Mouse (Mus musculus) embryonic stem cell, embryonic (primary cell): ENCODE results near the gene Tango2.

Experiments
- CTCF ChIA-PET, 4 experiments: fragments of 300-600 bp in 2 of 4; fragments of 350-600 bp in 2 of 4; sonication (Branson Sonifier 250); formaldehyde crosslinking; loops; one replicate each; lab custom pipeline; 2022; ENCODE audit warnings: inconsistent platforms in 2 of 4; lab: Charles Lee
- POLR2A ChIA-PET, 4 experiments: fragments of 300-600 bp in 2 of 4; fragments of 350-600 bp in 2 of 4; sonication (Branson Sonifier 250); formaldehyde crosslinking; loops; one replicate each; lab custom pipeline; 2022; ENCODE audit warnings: antibody characterized with exemption in 4 of 4, inconsistent platforms in 1 of 4; lab: Charles Lee

Tango2 gene

GRCm38 (mm10) chr16:18347931-18348600, at the start of gene Tango2, which contains the start of gene Arvcf:
Gene Tango2, minus strand, starts transcription at chr16:18348103.
Gene Arvcf, plus strand, starts transcription at chr16:18348182.
- CTCF ChIA-PET = interaction anchor here (0.5 to 2.6 kb wide), 29 partner anchors 12 to 274 kb away, joined by 3 to 17 read pairs (median 3); partner anchors contain the start of gene Gp1bb (in 1 of the 4)
- POLR2A ChIA-PET = interaction anchor here in 3 of 4 experiments (0.6 to 5.9 kb wide), 31 partner anchors 12 to 464 kb away, joined by 3 to 46 read pairs (median 4); partner anchors contain the start of genes Cdc45 (in 1 of the 3), Cldn5 (in 1 of the 3), Prodh (in 1 of the 3) and Ranbp1 (in 1 of the 3)

GRCm38 (mm10) chr16:18396791-18397621, 49.1 kb upstream of the Tango2 start:
- ChIA-PET POLR2A (interaction anchor here in 2 of 4 experiments (0.6 to 10.4 kb wide), 13 partner anchors 9 to 108 kb away, joined by 3 to 57 read pairs (median 7); partner anchors contain the start of genes Arvcf (in 1 of the 2) and Tango2 (in 1 of the 2)), CTCF (interaction anchor here in 1 of 4 experiments (0.9 to 2.5 kb wide), 3 partner anchors 9 to 50 kb away, joined by 3 to 11 read pairs (median 7); partner anchors contain the start of genes Arvcf and Tango2)

- POLR2A ChIA-PET = interaction anchor here in 3 of 4 experiments (0.7 to 10.4 kb wide), 30 partner anchors 9 to 222 kb away, joined by 3 to 57 read pairs (median 5); partner anchors contain the start of genes Arvcf (in 1 of the 3), Ranbp1 (in 1 of the 3), Tango2 (in 1 of the 3) and Trmt2a (in 1 of the 3)
- CTCF ChIA-PET = interaction anchor here in 1 of 4 experiments (0.9 to 1.6 kb wide), 4 partner anchors 10 to 65 kb away, joined by 3 to 15 read pairs (median 4); no protein-coding TSS in a partner anchor
Observed at GRCm38 (mm10) chr16:18396201-18396600, 48.3 kb upstream of the Tango2 start.

- CTCF ChIA-PET = interaction anchor here in 3 of 4 experiments (0.7 to 1.6 kb wide), 9 partner anchors 9 to 104 kb away, joined by 3 to 15 read pairs (median 4); partner anchors contain the start of genes Arvcf (in 1 of the 3) and Tango2 (in 1 of the 3)
- POLR2A ChIA-PET = interaction anchor here in 3 of 4 experiments (0.6 to 10.4 kb wide), 46 partner anchors 8 to 1095 kb away, joined by 3 to 57 read pairs (median 4); partner anchors contain the start of genes Arvcf (in 2 of the 3), Tango2 (in 2 of the 3), Hira (in 1 of the 3) and Mrpl40 (in 1 of the 3)
Observed at GRCm38 (mm10) chr16:18395620-18396036, 47.7 kb upstream of the Tango2 start.

- CTCF ChIA-PET = interaction anchor here (0.5 to 1.6 kb wide), 10 partner anchors 10 to 226 kb away, joined by 3 to 15 read pairs (median 4); partner anchors contain the start of genes Arvcf (in 1 of the 4) and Tango2 (in 1 of the 4)
- POLR2A ChIA-PET = interaction anchor here in 3 of 4 experiments (0.6 to 10.4 kb wide), 45 partner anchors 8 to 1094 kb away, joined by 3 to 57 read pairs (median 4); partner anchors contain the start of genes Arvcf (in 2 of the 3), Tango2 (in 2 of the 3), Hira (in 1 of the 3) and Mrpl40 (in 1 of the 3)
Observed at GRCm38 (mm10) chr16:18394777-18395619, 47.1 kb upstream of the Tango2 start.

GRCm38 (mm10) chr16:18394056-18394455, 46.2 kb upstream of the Tango2 start:
- ChIA-PET POLR2A (interaction anchor here in 3 of 4 experiments (0.8 to 10.4 kb wide), 18 partner anchors 7 to 90 kb away, joined by 3 to 57 read pairs (median 9); partner anchors contain the start of genes Arvcf (in 2 of the 3) and Tango2 (in 2 of the 3)), CTCF (interaction anchor here in 3 of 4 experiments (0.8 to 2.0 kb wide), 4 partner anchors 46 to 49 kb away, joined by 3 to 9 read pairs (median 5); partner anchors contain the start of genes Arvcf (in 2 of the 3) and Tango2 (in 2 of the 3))

GRCm38 (mm10) chr16:18393595-18393994, 45.7 kb upstream of the Tango2 start:
- ChIA-PET CTCF (interaction anchor here in 3 of 4 experiments (0.8 to 2.0 kb wide), 4 partner anchors 45 to 50 kb away, joined by 3 to 9 read pairs (median 5); partner anchors contain the start of genes Arvcf (in 2 of the 3) and Tango2 (in 2 of the 3)), POLR2A (interaction anchor here in 3 of 4 experiments (0.6 to 10.4 kb wide), 28 partner anchors 8 to 659 kb away, joined by 3 to 57 read pairs (median 7); partner anchors contain the start of genes Arvcf (in 3 of the 3), Tango2 (in 3 of the 3) and Txnrd2 (in 1 of the 3))

GRCm38 (mm10) chr16:18392469-18393426, 44.8 kb upstream of the Tango2 start:
- CTCF ChIA-PET = interaction anchor here (0.5 to 2.0 kb wide), 9 partner anchors 9 to 51 kb away, joined by 3 to 9 read pairs (median 4); partner anchors contain the start of genes Arvcf (in 3 of the 4) and Tango2 (in 3 of the 4)

GRCm38 (mm10) chr16:18391728-18392127, 43.8 kb upstream of the Tango2 start:
- ChIA-PET POLR2A (interaction anchor here in 3 of 4 experiments (0.5 to 10.4 kb wide), 42 partner anchors 6 to 470 kb away, joined by 3 to 57 read pairs (median 5); partner anchors contain the start of genes Arvcf (in 3 of the 3), Tango2 (in 3 of the 3), Cdc45 (in 1 of the 3) and Cldn5 (in 1 of the 3)), CTCF (interaction anchor here in 2 of 4 experiments (0.6 to 2.0 kb wide), 5 partner anchors 43 to 279 kb away, joined by 3 to 14 read pairs (median 3); partner anchors contain the start of genes Arvcf (in 2 of the 2) and Tango2 (in 2 of the 2))

More at GRCm38 (mm10) chr16:18392469-18393426, 44.8 kb upstream of the Tango2 start:
- POLR2A ChIA-PET = interaction anchor here (0.6 to 10.4 kb wide), 65 partner anchors 7 to 658 kb away, joined by 3 to 57 read pairs (median 4); partner anchors contain the start of genes Arvcf (in 3 of the 4), Tango2 (in 3 of the 4), Cdc45 (in 1 of the 4) and Cldn5 (in 1 of the 4)

GRCm38 (mm10) chr16:18391127-18391526, 43.2 kb upstream of the Tango2 start:
- ChIA-PET CTCF (interaction anchor here in 2 of 4 experiments (0.6 to 1.1 kb wide), 2 partner anchors 46 to 279 kb away, joined by 3 to 14 read pairs; no protein-coding TSS in a partner anchor), POLR2A (interaction anchor here in 2 of 4 experiments (0.5 to 10.4 kb wide), 23 partner anchors 7 to 385 kb away, joined by 3 to 46 read pairs (median 7); partner anchors contain the start of genes Arvcf (in 2 of the 2), Tango2 (in 2 of the 2), Cldn5 (in 1 of the 2) and Ranbp1 (in 1 of the 2))

- ChIA-PET CTCF (interaction anchor here in 1 of 4 experiments (1.1 kb wide), 1 partner anchor 45 kb away, joined by 3 read pairs; no protein-coding TSS in a partner anchor), POLR2A (interaction anchor here in 2 of 4 experiments (0.9 to 10.4 kb wide), 7 partner anchors 10 to 43 kb away, joined by 3 to 46 read pairs (median 6); partner anchors contain the start of genes Arvcf (in 1 of the 2) and Tango2 (in 1 of the 2))
Observed at GRCm38 (mm10) chr16:18390399-18390798, 42.5 kb upstream of the Tango2 start.

- CTCF ChIA-PET = interaction anchor here in 2 of 4 experiments (0.6 to 1.3 kb wide), 5 partner anchors 27 to 107 kb away, joined by 3 to 12 read pairs (median 4); no protein-coding TSS in a partner anchor
Observed at GRCm38 (mm10) chr16:18388583-18389435, 40.9 kb upstream of the Tango2 start.

More at GRCm38 (mm10) chr16:18388583-18389435, 40.9 kb upstream of the Tango2 start:
- POLR2A ChIA-PET = interaction anchor here in 3 of 4 experiments (0.6 to 10.4 kb wide), 11 partner anchors 6 to 153 kb away, joined by 3 to 57 read pairs (median 3); partner anchors contain the start of genes Arvcf (in 1 of the 3) and Tango2 (in 1 of the 3)
